Mouse (Mus musculus) thymus, adult 2 months (tissue): Measurements from ENCODE around the gene Nmnat2.

Source experiments
- CTCF ChIP-seq: fragments of 200-500 bp; IDR thresholded peaks from 2 replicates; pipeline ENCODE4 v1.5.1; 2012; ENCODE audit warnings: mild to moderate bottlenecking, control low read depth, low read length, moderate library complexity, borderline replicate concordance; ENCODE audit not compliant: control insufficient read depth, poor library complexity, insufficient read depth; ENCODE audit errors: extremely low read depth
- POLR2A ChIP-seq: fragments of 200-500 bp; IDR thresholded peaks from 2 replicates; pipeline ENCODE4 v1.6.1; 2012; ENCODE audit warnings: mild to moderate bottlenecking, low read length, control low read depth, moderate library complexity; ENCODE audit not compliant: control insufficient read depth, poor library complexity, insufficient read depth; ENCODE audit errors: extremely low read depth

GRCm38 (mm10) chr1:152966686-152967085 is 11.9 kb downstream of the Nmnat2 start:
- TF ChIP-seq CTCF: no peak
- no peak for TF ChIP-seq POLR2A
